In the genomic region with DNA sequence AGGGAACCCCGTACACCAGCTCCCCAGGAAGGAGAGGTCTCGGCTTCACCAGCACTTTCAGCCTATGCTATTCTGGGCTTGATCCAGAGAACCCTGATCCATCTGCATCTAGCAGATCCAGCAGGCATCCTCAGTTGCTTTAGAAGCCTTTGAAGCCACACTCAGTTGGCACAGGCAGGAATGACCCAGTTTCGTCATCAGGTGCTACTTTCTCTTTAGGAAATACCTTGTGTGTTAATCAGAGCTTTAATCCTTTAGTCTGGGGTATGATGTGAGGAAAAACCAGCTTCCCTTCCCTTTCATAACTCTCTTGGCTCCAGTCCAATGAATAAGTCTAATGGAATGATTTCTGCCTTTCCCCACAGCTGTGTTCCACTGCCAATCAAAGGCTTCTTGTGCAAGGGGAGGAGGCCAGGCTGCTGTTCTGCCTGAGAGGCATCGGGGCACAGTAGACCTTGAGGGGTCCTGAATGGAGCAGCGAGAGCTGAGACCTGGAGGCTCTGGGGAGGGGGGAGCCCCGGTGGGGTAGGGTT, we compare ENCODE assay signal across 8 mouse cellular contexts.
DNase-seq lines count a peak whose midpoint lies in the region; ATAC-seq and TF ChIP-seq lines count a peak whose summit lies in the region.

No protein-coding gene starts in this region.

- H3K9ac ChIP-seq in forebrain, embryonic 12.5 days = no peak overlapping the region
- no peak overlapping the region for H3K9ac ChIP-seq in hindbrain, embryonic 14.5 days
- no peak overlapping the region for H3K9ac ChIP-seq in lung, postnatal 0 days (replicated peaks; ENCODE audit: low read depth)
- H3K9ac ChIP-seq in liver, embryonic 12.5 days = no peak overlapping the region

- peak; percentile 36 for DNase-seq in adrenal gland, postnatal 10 days
- DNase-seq in adrenal gland, postnatal 4 days (ENCODE audit: low spot score in 2 of 2) = no peak
- DNase-seq in 3T3-L1 (ENCODE audit: low read depth, low spot score) = peak; percentile 85
- peak; percentile 66 for DNase-seq in hindbrain, embryonic 14.5 days (ENCODE audit: low spot score)
- DNase-seq in lung, postnatal 0 days (ENCODE audit: low spot score) = peak; percentile 94
- no peak for DNase-seq in urinary bladder, postnatal 10 days (ENCODE audit: low spot score)

- TF ChIP-seq EP300 in lung, postnatal 0 days (IDR thresholded peaks at IDR 0.05) = no peak

- peak; percentile 87 for ATAC-seq in forebrain, embryonic 12.5 days (ENCODE audit: low FRiP score)
- ATAC-seq in hindbrain, embryonic 14.5 days (ENCODE audit: low FRiP score) = peak; percentile 64; the same call in 1 of the 2 replicates
- peak; percentile 87 for ATAC-seq in lung, postnatal 0 days
- ATAC-seq in liver, embryonic 12.5 days = no peak

- H3K4me2 ChIP-seq in forebrain, embryonic 12.5 days = peak overlapping the region; percentile 29
- H3K4me2 ChIP-seq in hindbrain, embryonic 14.5 days (replicated peaks) = 0 out of 2 replicates have a peak overlapping the region, but pooled peaks have one; percentile 5
- 0 out of 2 replicates have a peak overlapping the region, but pooled peaks have one; percentile 22 for H3K4me2 ChIP-seq in lung, postnatal 0 days (replicated peaks; ENCODE audit: low read depth, low read length)
- H3K4me2 ChIP-seq in liver, embryonic 12.5 days = no peak overlapping the region

- 31% methylated on average over 6 of the region's 6 CpGs for WGBS in forebrain, embryonic 12.5 days
- 28% methylated on average over 6 of the region's 6 CpGs for WGBS in hindbrain, embryonic 14.5 days
- WGBS in lung, postnatal 0 days = 25% methylated on average over 6 of the region's 6 CpGs
- WGBS in liver, embryonic 12.5 days (ENCODE audit: insufficient replicate concordance) = 58% methylated on average over 6 of the region's 6 CpGs

- peaks cover 24% of the 10 kb centered on the region for H3K4me1 ChIP-seq in forebrain, embryonic 12.5 days
- H3K4me1 ChIP-seq in hindbrain, embryonic 14.5 days (replicated peaks; ENCODE audit: control insufficient read depth, insufficient read depth, low read length) = peaks cover 19% of the 10 kb centered on the region
- H3K4me1 ChIP-seq in lung, postnatal 0 days (ENCODE audit: insufficient read depth, low read depth, low read length) = peaks cover 6% of the 10 kb centered on the region; the same call in 1 of the 2 replicates
- H3K4me1 ChIP-seq in liver, embryonic 12.5 days = no peaks in the 10 kb centered on the region

- 0 out of 2 replicates have a peak overlapping the region, but pooled peaks have one; percentile 19 for H3K27ac ChIP-seq in forebrain, embryonic 12.5 days
- H3K27ac ChIP-seq in hindbrain, embryonic 14.5 days = peak overlapping the region; percentile 55
- no peak overlapping the region for H3K27ac ChIP-seq in lung, postnatal 0 days (ENCODE audit: low read length)
- H3K27ac ChIP-seq in liver, embryonic 12.5 days = no peak overlapping the region

- no peaks in the 10 kb centered on the region for H3K9me3 ChIP-seq in forebrain, embryonic 12.5 days
- no peaks in the 10 kb centered on the region for H3K9me3 ChIP-seq in hindbrain, embryonic 14.5 days (ENCODE audit: control insufficient read depth, low read length)
- no peaks in the 10 kb centered on the region for H3K9me3 ChIP-seq in lung, postnatal 0 days (ENCODE audit: low read length)
- H3K9me3 ChIP-seq in liver, embryonic 12.5 days (replicated peaks) = 0 out of 2 replicates have a peak, but pooled peaks cover 3% of the 10 kb centered on the region

- H3K27me3 ChIP-seq in forebrain, embryonic 12.5 days = peaks cover 33% of the 10 kb centered on the region
- no peaks in the 10 kb centered on the region for H3K27me3 ChIP-seq in hindbrain, embryonic 14.5 days (ENCODE audit: control insufficient read depth, insufficient read depth, low read length)
- no peaks in the 10 kb centered on the region for H3K27me3 ChIP-seq in lung, postnatal 0 days (replicated peaks; ENCODE audit: insufficient read depth, low read length)
- no peaks in the 10 kb centered on the region for H3K27me3 ChIP-seq in liver, embryonic 12.5 days (replicated peaks)

- no peak overlapping the region for H3K4me3 ChIP-seq in forebrain, embryonic 12.5 days (replicated peaks)
- no peak overlapping the region for H3K4me3 ChIP-seq in hindbrain, embryonic 14.5 days (replicated peaks; ENCODE audit: low read length)
- no peak overlapping the region for H3K4me3 ChIP-seq in lung, postnatal 0 days (ENCODE audit: low read depth, low read length)
- H3K4me3 ChIP-seq in liver, embryonic 12.5 days = no peak overlapping the region

- no peaks in the 10 kb centered on the region for H3K36me3 ChIP-seq in forebrain, embryonic 12.5 days (replicated peaks)
- H3K36me3 ChIP-seq in hindbrain, embryonic 14.5 days (replicated peaks; ENCODE audit: control insufficient read depth, insufficient read depth) = no peaks in the 10 kb centered on the region
- H3K36me3 ChIP-seq in lung, postnatal 0 days (ENCODE audit: insufficient read depth, low read length) = no peaks in the 10 kb centered on the region
- no peaks in the 10 kb centered on the region for H3K36me3 ChIP-seq in liver, embryonic 12.5 days

- no peak for TF ChIP-seq CTCF in lung, postnatal 0 days (IDR thresholded peaks at IDR 0.05)

Comparison
In these comparisons a context has a peak if more than half of its experiments do, and no peak if none do; other contexts are left out.
1. DNase-seq: peak in adrenal gland, postnatal 10 days (single experiment), 3T3-L1 (single experiment), hindbrain, embryonic 14.5 days (single experiment) and lung, postnatal 0 days (single experiment); none in adrenal gland, postnatal 4 days (0 of 2) and urinary bladder, postnatal 10 days (single experiment).
2. H3K27ac ChIP-seq: peak in forebrain, embryonic 12.5 days (single experiment) and hindbrain, embryonic 14.5 days (single experiment); none in lung, postnatal 0 days (single experiment) and liver, embryonic 12.5 days (single experiment).